Mouse (Mus musculus): ENCODE measurements around the gene Sccpdh. TPM values are rescaled to one million over a fixed set of nuclear protein-coding genes. Genes with fewer than 3 reads are reported as not detected.

The Sccpdh gene
- total and polyA plus RNA-seq, 2 experiments = 1.4 to 4.8 TPM

- Histone ChIP-seq H3K27ac (replicated peaks; ENCODE audit: insufficient read depth, low read depth, low read length) (no peak overlapping the region), H3K4me3 (ENCODE audit: insufficient read depth, low read depth, low read length) (no peak overlapping the region), H3K4me1 (ENCODE audit: control insufficient read depth, insufficient read depth, low read length) (no peaks in the 10 kb centered on the region), H3K79me2 (ENCODE audit: control insufficient read depth, insufficient read depth, low read length) (no peaks in the 10 kb centered on the region), H3K27me3 (ENCODE audit: control insufficient read depth, insufficient read depth, low read length) (no peaks in the 10 kb centered on the region), H3K9ac (ENCODE audit: low read depth, low read length) (no peak overlapping the region), H3K36me3 (ENCODE audit: control insufficient read depth, insufficient read depth, low read length) (no peaks in the 10 kb centered on the region)
- DNase-seq (ENCODE audit: extremely low read depth, low read depth, low spot score) = no peak
- WGBS = 92% methylated on average over 3 of the region's 3 CpGs
- no peak for TF ChIP-seq CTCF (IDR thresholded peaks at IDR 0.05; ENCODE audit: low read depth, low read length)
- TF ChIP-seq POLR2A (IDR thresholded peaks at IDR 0.05; ENCODE audit: extremely low read depth, insufficient read depth, low read length) = no peak
Measured at GRCm38 (mm10) chr1:179736483-179736882, 68.5 kb downstream of the Sccpdh start.

Other genes starting within 250 kb of the Sccpdh start
- gene Smyd3, start 150.2 kb upstream of the Sccpdh start, total RNA-seq (2014; rRNA removed) = 6.4 and 7.0 TPM in 2 replicates
- gene Smyd3, start 150.2 kb upstream of the Sccpdh start, polyA plus RNA-seq (2012; rRNA removed) = 1.4 TPM in 2 replicates
- 21.7 and 22.2 TPM in 2 replicates for gene Tfb2m, start 121.9 kb upstream of the Sccpdh start, total RNA-seq (2014; rRNA removed)
- gene Tfb2m, start 121.9 kb upstream of the Sccpdh start, polyA plus RNA-seq (2012; rRNA removed) = 8.2 and 9.2 TPM in 2 replicates
- 14.9 and 15.3 TPM in 2 replicates for gene Cnst, start 121.8 kb upstream of the Sccpdh start, total RNA-seq (2014; rRNA removed)
- gene Cnst, start 121.8 kb upstream of the Sccpdh start, polyA plus RNA-seq (2012; rRNA removed) = 3.9 and 4.6 TPM in 2 replicates
- not detected in 2 replicates for gene Kif28, start 77.1 kb downstream of the Sccpdh start, total RNA-seq (2014; rRNA removed)
- not detected in 2 replicates for gene Kif28, start 77.1 kb downstream of the Sccpdh start, polyA plus RNA-seq (2012; rRNA removed)
- gene Gm10518, start 135.2 kb downstream of the Sccpdh start, total RNA-seq (2014; rRNA removed) = not detected in 2 replicates
- not detected in 2 replicates for gene Gm10518, start 135.2 kb downstream of the Sccpdh start, polyA plus RNA-seq (2012; rRNA removed)
- 34.3 and 37.0 TPM in 2 replicates for gene Ahctf1, start 135.5 kb downstream of the Sccpdh start, total RNA-seq (2014; rRNA removed)
- gene Ahctf1, start 135.5 kb downstream of the Sccpdh start, polyA plus RNA-seq (2012; rRNA removed) = 5.2 and 5.9 TPM in 2 replicates